Comparison of ENCODE assay signal across 9 mouse cellular contexts in genomic region chr8:126391541-126391940, GRCm38 (mm10). TPM values are rescaled to one million over a fixed set of nuclear protein-coding genes. Genes with fewer than 3 reads are reported as not detected.
DNase-seq lines count a peak whose midpoint lies in the region; ATAC-seq and TF ChIP-seq lines count a peak whose summit lies in the region.
"Had no signal": no experiment of that assay in that cellular context is flagged by ENCODE, and none has a peak within 500 bp of the region (broad histone marks: within the 10 kb centered on the region; RNA-seq: fewer than 3 reads in every experiment).

No protein-coding gene starts in this region.

- ATAC-seq in hindbrain, postnatal 0 days = peak; percentile 57
- ATAC-seq in heart, embryonic 11.5 days (replicated peaks; ENCODE audit: insufficient number of reproducible peaks, low FRiP score, low TSS enrichment) = no peak

- no peak for TF ChIP-seq POLR2A in brain, embryonic 14.5 days (IDR thresholded peaks at IDR 0.05; ENCODE audit: borderline replicate concordance, extremely low read depth, insufficient read depth, insufficient read length, poor library complexity, severe bottlenecking)

- 37% methylated on average over 2 of the region's 2 CpGs for WGBS in hindbrain, postnatal 0 days
- 74% methylated on average over 2 of the region's 2 CpGs for WGBS in hindbrain, embryonic 10.5 days
- WGBS in heart, embryonic 11.5 days (ENCODE audit: insufficient replicate concordance) = 43% methylated on average over 2 of the region's 2 CpGs

- H3K9me3 ChIP-seq in hindbrain, postnatal 0 days (ENCODE audit: low read length) = no peaks in the 10 kb centered on the region
- H3K9me3 ChIP-seq in hindbrain, embryonic 10.5 days = no peaks in the 10 kb centered on the region
- H3K9me3 ChIP-seq in heart, embryonic 11.5 days (replicated peaks; ENCODE audit: control insufficient read depth, low read length) = no peaks in the 10 kb centered on the region
- H3K9me3 ChIP-seq: heart, embryonic 15.5 days had no signal

- H3K4me1 ChIP-seq in hindbrain, postnatal 0 days (ENCODE audit: insufficient read depth, low read length) = no peaks in the 10 kb centered on the region
- H3K4me1 ChIP-seq in hindbrain, embryonic 10.5 days (replicated peaks) = peaks cover 8% of the 10 kb centered on the region
- H3K4me1 ChIP-seq in heart, embryonic 11.5 days (ENCODE audit: control insufficient read depth, insufficient read depth, low read length) = no peaks in the 10 kb centered on the region
- H3K4me1 ChIP-seq: heart, embryonic 15.5 days had no signal

- no peak overlapping the region for H3K9ac ChIP-seq in hindbrain, postnatal 0 days (replicated peaks; ENCODE audit: low read length)
- H3K9ac ChIP-seq in heart, embryonic 11.5 days (ENCODE audit: low read depth, low read length) = no peak overlapping the region
- H3K9ac ChIP-seq: heart, embryonic 15.5 days had no signal

- H3K4me3 ChIP-seq in hindbrain, postnatal 0 days (ENCODE audit: low read length) = no peak overlapping the region
- no peak overlapping the region for H3K4me3 ChIP-seq in hindbrain, embryonic 10.5 days
- H3K4me3 ChIP-seq in heart, embryonic 11.5 days (ENCODE audit: low read depth, low read length) = no peak overlapping the region
- H3K4me3 ChIP-seq: heart, embryonic 15.5 days had no signal

- no peak for TF ChIP-seq CTCF in hindbrain, postnatal 0 days (IDR thresholded peaks at IDR 0.05; ENCODE audit: low read depth)
- TF ChIP-seq CTCF in brain, embryonic 14.5 days (IDR thresholded peaks at IDR 0.05; ENCODE audit: borderline replicate concordance, extremely low read depth, insufficient read depth, insufficient read length) = no peak

- H3K27me3 ChIP-seq in hindbrain, postnatal 0 days (ENCODE audit: insufficient read depth, low read length) = no peaks in the 10 kb centered on the region
- no peaks in the 10 kb centered on the region for H3K27me3 ChIP-seq in hindbrain, embryonic 10.5 days (ENCODE audit: insufficient read depth, poor library complexity, severe bottlenecking)
- no peaks in the 10 kb centered on the region for H3K27me3 ChIP-seq in heart, embryonic 11.5 days (ENCODE audit: control insufficient read depth, insufficient read depth, low read length)
- H3K27me3 ChIP-seq: heart, embryonic 15.5 days had no signal

- DNase-seq in hindbrain, postnatal 0 days (ENCODE audit: low spot score) = peak; percentile 68
- no peak for DNase-seq in hindbrain, embryonic 10.5 days (ENCODE audit: low spot score)
- DNase-seq in brain, embryonic 14.5 days (ENCODE audit: low read depth) = peak; percentile 81
- DNase-seq in fibroblast of lung, adult 2 months (ENCODE audit: low read depth) = peak; percentile 27
- peak; percentile 46 to 64 for DNase-seq in lung, adult 18-20 months
- no peak for DNase-seq in embryo, embryonic 10.5 days (ENCODE audit: low spot score)
- DNase-seq in heart, adult 11 months = no peak

- H3K4me2 ChIP-seq in hindbrain, postnatal 0 days (ENCODE audit: low read depth, low read length) = no peak overlapping the region
- H3K4me2 ChIP-seq in heart, embryonic 11.5 days = no peak overlapping the region
- H3K4me2 ChIP-seq: heart, embryonic 15.5 days had no signal

- H3K27ac ChIP-seq in hindbrain, postnatal 0 days = no peak overlapping the region
- no peak overlapping the region for H3K27ac ChIP-seq in hindbrain, embryonic 10.5 days
- H3K27ac ChIP-seq in heart, embryonic 11.5 days (ENCODE audit: low read depth, low read length) = no peak overlapping the region
- H3K27ac ChIP-seq: heart, embryonic 15.5 days had no signal

- no peaks in the 10 kb centered on the region for H3K36me3 ChIP-seq in hindbrain, postnatal 0 days (ENCODE audit: insufficient read depth, low read length)
- no peaks in the 10 kb centered on the region for H3K36me3 ChIP-seq in hindbrain, embryonic 10.5 days
- H3K36me3 ChIP-seq in heart, embryonic 11.5 days (ENCODE audit: control insufficient read depth, insufficient read depth, low read length) = no peaks in the 10 kb centered on the region
- H3K36me3 ChIP-seq: heart, embryonic 15.5 days had no signal

RNA-seq across cellular contexts. Expression of gene Coa6, which starts 30.8 kb away (rescaled TPM):
- total RNA-seq in hindbrain, postnatal 0 days (2014; rRNA removed) = 20.9 and 27.5 TPM in 2 replicates
- polyA plus RNA-seq in hindbrain, postnatal 0 days (2015; fragmentation: Nextera tagmentation; extraction: Ambion mirVana) = 48.9 and 57.2 TPM in 2 replicates
- 41.4 and 44.2 TPM in 2 replicates for polyA plus RNA-seq in hindbrain, embryonic 10.5 days (2016; fragmentation: Nextera tagmentation; extraction: Ambion mirVana)
- 32.4 and 46.8 TPM in 2 replicates for polyA plus RNA-seq in brain, embryonic 14.5 days (2012; rRNA removed)
- polyA plus RNA-seq in heart, embryonic 11.5 days (2014; fragmentation: Nextera tagmentation; extraction: Ambion mirVana) = 58.2 and 58.7 TPM in 2 replicates

Comparison
In these comparisons a context has a peak if more than half of its experiments do, and no peak if none do; other contexts are left out.
1. DNase-seq: peak in hindbrain, postnatal 0 days (single experiment), brain, embryonic 14.5 days (single experiment), fibroblast of lung, adult 2 months (single experiment) and lung, adult 18-20 months (2 of 2); none in hindbrain, embryonic 10.5 days (single experiment), embryo, embryonic 10.5 days (single experiment) and heart, adult 11 months (single experiment).